Mouse (Mus musculus) limb, embryonic 14.5 days (tissue): Measurements from ENCODE around the gene Mphosph6. TPM values are rescaled to one million over a fixed set of nuclear protein-coding genes. Genes with fewer than 3 reads are reported as not detected.

Experiments
- ATAC-seq: fragments of 200-750 bp; cut with Nextera tagmentation; 2 replicates; pipeline ENCODE4 v1.8.0; 2017; ENCODE audit warnings: low read depth, moderate number of reproducible peaks, moderate TSS enrichment; ENCODE audit not compliant: low FRiP score
- DNase-seq: peaks from one replicate; pipeline ENCODE4 v3.0.0-alpha.2; 2015; ENCODE audit warnings: low spot score
- H3K27ac ChIP-seq: fragments of 300-500 bp; sonication (generic); replicated peaks from 2 replicates; pipeline ENCODE4 v1.5.1; 2014; ENCODE audit warnings: low read depth, mild to moderate bottlenecking, low read length, moderate library complexity, mixed read lengths
- H3K27me3 ChIP-seq: fragments of 300-500 bp; sonication (generic); 2 replicates; pipeline ENCODE4 v1.6.1; 2014; ENCODE audit warnings: low read length, mixed read lengths; ENCODE audit not compliant: control insufficient read depth, insufficient read depth
- H3K36me3 ChIP-seq: fragments of 300-500 bp; sonication (generic); 2 replicates; pipeline ENCODE4 v1.6.1; 2014; ENCODE audit warnings: mild to moderate bottlenecking, low read length, moderate library complexity, mixed read lengths; ENCODE audit not compliant: control insufficient read depth, insufficient read depth
- H3K4me1 ChIP-seq: fragments of 300-500 bp; sonication (generic); 2 replicates; pipeline ENCODE4 v1.6.1; 2014; ENCODE audit warnings: antibody characterized with exemption, low read length, mixed read lengths; ENCODE audit not compliant: control insufficient read depth, insufficient read depth
- H3K4me2 ChIP-seq: fragments of 300-500 bp; sonication (generic); replicated peaks from 2 replicates; pipeline ENCODE4 v1.6.1; 2014; ENCODE audit warnings: low read depth, mild to moderate bottlenecking, low read length, moderate library complexity; ENCODE audit not compliant: severe bottlenecking
- H3K4me3 ChIP-seq: fragments of 300-500 bp; sonication (generic); replicated peaks from 2 replicates; pipeline ENCODE4 v1.5.1; 2014; ENCODE audit warnings: low read length
- H3K9ac ChIP-seq: fragments of 300-500 bp; sonication (generic); 2 replicates; pipeline ENCODE4 v1.6.1; 2014; ENCODE audit warnings: mild to moderate bottlenecking, low read depth, low read length, moderate library complexity; ENCODE audit not compliant: severe bottlenecking
- H3K9me3 ChIP-seq: fragments of 300-500 bp; sonication (generic); 2 replicates; pipeline ENCODE4 v1.6.1; 2016; ENCODE audit warnings: low read length; ENCODE audit not compliant: control insufficient read depth
- POLR2A ChIP-seq: fragments of 200-500 bp; IDR thresholded peaks from 2 replicates; pipeline ENCODE4 v1.8.0; 2012; ENCODE audit warnings: inconsistent platforms, mild to moderate bottlenecking, moderate library complexity, borderline replicate concordance; ENCODE audit not compliant: insufficient read depth, insufficient read length; ENCODE audit errors: extremely low read depth
- WGBS: fragments of 180-500 bp; shearing (Covaris S2); extraction: QIAGEN DNeasy Blood & Tissue Kit; methylation state at CpG from one replicate; pipeline ENCODE4 v1.1.7; 2014; 5-methylcytosine and 5-hydroxymethylcytosine counted together
- polyA plus RNA-seq, 2 experiments: library from polyadenylated mRNA; depleted of rRNA in 1 of 2; stranded (reverse) in 1 of 2; unstranded in 1 of 2; fragments of >200 nt; fragmentation: Nextera tagmentation in 1 of 2; extraction: Ambion mirVana in 1 of 2; gene quantifications; 2 replicates each; pipeline versions ENCODE4 v1.2.1 to v1.2.3; 2012 to 2014

The Mphosph6 gene
- polyA plus RNA-seq, 2 experiments = 44.4 to 55.9 TPM

GRCm38 (mm10) chr8:117810676-117811075 lies 8.9 kb upstream of the Mphosph6 start:
- Histone ChIP-seq H3K4me1 (no peaks in the 10 kb centered on the region), H3K4me2 (no peak overlapping the region), H3K9me3 (no peaks in the 10 kb centered on the region), H3K4me3 (no peak overlapping the region), H3K9ac (no peak overlapping the region), H3K27me3 (no peaks in the 10 kb centered on the region), H3K27ac (no peak overlapping the region), H3K36me3 (no peaks in the 10 kb centered on the region)
- ATAC-seq (no peak), DNase-seq (no peak)
- no peak for TF ChIP-seq POLR2A
- 87% methylated on average over 2 of the region's 2 CpGs for WGBS

GRCm38 (mm10) chr8:117805419-117805818 lies 3.7 kb upstream of the Mphosph6 start:
- DNase-seq = no peak
- H3K36me3 ChIP-seq = no peaks in the 10 kb centered on the region
- no peak overlapping the region for H3K4me3 ChIP-seq
- 69% methylated on average over 5 of the region's 5 CpGs for WGBS
- no peak for ATAC-seq
- no peak for TF ChIP-seq POLR2A
- H3K27me3 ChIP-seq = no peaks in the 10 kb centered on the region
- no peak overlapping the region for H3K9ac ChIP-seq
- H3K27ac ChIP-seq = no peak overlapping the region
- peaks cover 7% of the 10 kb centered on the region for H3K4me1 ChIP-seq
- H3K4me2 ChIP-seq = no peak overlapping the region
- H3K9me3 ChIP-seq = no peaks in the 10 kb centered on the region

GRCm38 (mm10) chr8:117802299-117802689 lies 551 bp upstream of the Mphosph6 start:
- TF ChIP-seq POLR2A = no peak
- ATAC-seq (peak; percentile 42), DNase-seq (peak; percentile 21)
- peak overlapping the region; percentile 83 for H3K4me3 ChIP-seq
- H3K4me1 ChIP-seq = peaks cover 14% of the 10 kb centered on the region
- peak overlapping the region; percentile 54 for H3K4me2 ChIP-seq
- 2% methylated on average over 11 of the region's 11 CpGs for WGBS
- no peaks in the 10 kb centered on the region for H3K27me3 ChIP-seq
- peak overlapping the region; percentile 65 for H3K27ac ChIP-seq
- peak overlapping the region; percentile 91 for H3K9ac ChIP-seq
- H3K9me3 ChIP-seq = no peaks in the 10 kb centered on the region
- peaks cover 13% of the 10 kb centered on the region for H3K36me3 ChIP-seq

- WGBS = 94% methylated on average over 2 of the region's 2 CpGs
- no peaks in the 10 kb centered on the region for H3K9me3 ChIP-seq
- no peak overlapping the region for H3K27ac ChIP-seq
- no peak overlapping the region for H3K4me3 ChIP-seq
- H3K36me3 ChIP-seq = peaks cover 50% of the 10 kb centered on the region
- ATAC-seq (no peak), DNase-seq (no peak)
- no peaks in the 10 kb centered on the region for H3K27me3 ChIP-seq
- H3K9ac ChIP-seq = no peak overlapping the region
- no peak for TF ChIP-seq POLR2A
- H3K4me1 ChIP-seq = peaks cover 14% of the 10 kb centered on the region
- H3K4me2 ChIP-seq = no peak overlapping the region
These were observed 3.7 kb downstream of the Mphosph6 start for GRCm38 (mm10) chr8:117798066-117798465.

GRCm38 (mm10) chr8:117796464-117796863 lies 5.3 kb downstream of the Mphosph6 start:
- Histone ChIP-seq H3K36me3 (peaks cover 66% of the 10 kb centered on the region), H3K4me2 (no peak overlapping the region), H3K9ac (no peak overlapping the region), H3K4me3 (no peak overlapping the region), H3K27me3 (no peaks in the 10 kb centered on the region), H3K9me3 (no peaks in the 10 kb centered on the region), H3K27ac (no peak overlapping the region), H3K4me1 (peaks cover 14% of the 10 kb centered on the region)
- DNase-seq (no peak), ATAC-seq (no peak)
- 78% methylated on average over 15 of the region's 15 CpGs for WGBS
- TF ChIP-seq POLR2A = no peak

GRCm38 (mm10) chr8:117794581-117794980 lies 7.2 kb downstream of the Mphosph6 start:
- WGBS = 70% methylated on average over 10 of the region's 10 CpGs
- Histone ChIP-seq H3K4me2 (no peak overlapping the region), H3K4me1 (no peaks in the 10 kb centered on the region; the same call in none of the 2 replicates), H3K9ac (no peak overlapping the region), H3K27me3 (no peaks in the 10 kb centered on the region), H3K36me3 (peaks cover 84% of the 10 kb centered on the region), H3K27ac (no peak overlapping the region), H3K9me3 (no peaks in the 10 kb centered on the region), H3K4me3 (no peak overlapping the region)
- no peak for TF ChIP-seq POLR2A
- DNase-seq (no peak), ATAC-seq (no peak)
